Mouse (Mus musculus) stomach, embryonic 14.5 days (tissue): ENCODE results near the gene Nprl2. TPM values are rescaled to one million over a fixed set of nuclear protein-coding genes. Genes with fewer than 3 reads are reported as not detected.

Experiments
- ATAC-seq: fragments of 200-750 bp; cut with Nextera tagmentation; 2 replicates; pipeline ENCODE4 v1.8.0; 2017; ENCODE audit warnings: low read depth, moderate TSS enrichment; ENCODE audit not compliant: insufficient number of reproducible peaks, insufficient read depth, low FRiP score
- H3K27ac ChIP-seq: fragments of 300-500 bp; sonication (generic); 2 replicates; pipeline ENCODE4 v1.5.1; 2014; ENCODE audit warnings: mild to moderate bottlenecking, low read length, moderate library complexity, mixed read lengths
- H3K27me3 ChIP-seq: fragments of 300-500 bp; sonication (generic); 2 replicates; pipeline ENCODE4 v1.6.1; 2014; ENCODE audit warnings: low read length, control low read depth, mixed read lengths; ENCODE audit not compliant: control insufficient read depth, insufficient read depth
- H3K36me3 ChIP-seq: fragments of 300-500 bp; sonication (generic); 2 replicates; pipeline ENCODE4 v1.6.1; 2014; ENCODE audit warnings: mild to moderate bottlenecking, control low read depth, low read length, moderate library complexity, mixed read lengths; ENCODE audit not compliant: control insufficient read depth, insufficient read depth
- H3K4me1 ChIP-seq: fragments of 300-500 bp; sonication (generic); 2 replicates; pipeline ENCODE4 v1.6.1; 2014; ENCODE audit warnings: low read length, control low read depth, mixed read lengths; ENCODE audit not compliant: control insufficient read depth, insufficient read depth
- H3K4me2 ChIP-seq: fragments of 300-500 bp; sonication (generic); replicated peaks from 2 replicates; pipeline ENCODE4 v1.6.1; 2014; ENCODE audit warnings: low read depth, low read length, control low read depth
- H3K4me3 ChIP-seq: fragments of 300-500 bp; sonication (generic); 2 replicates; pipeline ENCODE4 v1.5.1; 2014; ENCODE audit warnings: low read depth, low read length, control low read depth
- H3K9ac ChIP-seq: fragments of 300-500 bp; sonication (generic); replicated peaks from 2 replicates; pipeline ENCODE4 v1.6.1; 2014; ENCODE audit warnings: low read depth, mild to moderate bottlenecking, control low read depth, low read length, moderate library complexity, mixed read lengths
- H3K9me3 ChIP-seq: fragments of 300-500 bp; sonication (generic); 2 replicates; pipeline ENCODE4 v1.6.1; 2016; ENCODE audit warnings: low read depth, low read length, control low read depth; ENCODE audit not compliant: control insufficient read depth
- WGBS: fragments of 180-500 bp; shearing (Covaris S2); extraction: QIAGEN DNeasy Blood & Tissue Kit; methylation state at CpG from one replicate; pipeline ENCODE4 v1.1.7; 2014; 5-methylcytosine and 5-hydroxymethylcytosine counted together
- polyA plus RNA-seq: library from polyadenylated mRNA; unstranded; fragments of >200 nt; fragmentation: Nextera tagmentation; extraction: Ambion mirVana; gene quantifications from 2 replicates; pipeline ENCODE4 v1.2.1, GENCODE M21; 2014

Gene Nprl2
- polyA plus RNA-seq: 44.7 and 46.0 TPM in 2 replicates

DNA sequence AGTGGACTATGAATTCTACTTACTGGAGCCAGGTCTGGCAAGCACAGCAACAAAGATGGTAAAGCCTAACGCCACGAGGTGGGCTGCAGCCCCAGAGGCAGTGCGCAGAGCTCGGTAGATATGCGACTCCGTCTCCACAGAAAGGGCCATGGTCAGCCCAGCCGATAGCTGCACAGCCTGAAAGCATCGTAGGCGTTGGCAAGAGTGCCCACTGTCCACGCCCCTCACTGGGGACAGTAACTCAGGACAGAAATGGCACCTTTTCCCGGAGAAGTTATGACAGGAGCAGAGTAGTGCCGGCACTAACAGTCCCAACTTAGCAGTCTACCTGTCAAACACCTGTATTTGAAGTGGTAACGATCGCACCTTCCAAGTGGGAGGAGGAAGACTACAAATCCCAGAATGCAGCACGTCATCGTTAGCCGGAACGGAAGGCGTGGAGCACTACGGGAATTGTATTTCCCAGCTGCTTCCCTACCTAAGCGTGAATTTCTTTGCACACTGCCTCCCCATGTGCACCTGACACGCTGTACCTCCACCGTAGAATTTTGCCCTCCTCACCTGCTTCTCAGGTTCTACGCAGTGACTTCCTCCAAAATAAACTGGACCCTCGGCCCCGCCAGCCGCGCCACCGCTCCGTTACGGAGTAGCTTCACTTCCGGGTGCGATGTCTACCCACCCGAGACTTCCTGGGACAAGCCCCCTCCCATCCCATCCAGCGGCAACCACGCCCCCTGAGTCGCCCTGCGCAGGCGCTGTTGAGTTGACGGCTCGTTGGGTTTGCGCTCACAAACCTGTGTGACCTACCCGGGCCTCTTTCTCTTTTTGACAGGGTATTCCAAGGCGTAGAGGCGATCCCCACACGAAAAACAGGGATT lies at the start of gene Nprl2, which contains the start of gene Cyb561d2:
TSS of gene Nprl2 (plus strand) at position 753 of the 878 bp plus-strand sequence.
TSS of gene Cyb561d2 (minus strand) at position 720 of the 878 bp plus-strand sequence.
- Histone ChIP-seq H3K4me1 (peaks cover 17% of the 10 kb centered on the region), H3K9ac (peak within 1 kb of the TSS; percentile 45; the same call in 1 of the 2 replicates), H3K4me2 (peak within 1 kb of the TSS; percentile 64), H3K27ac (peak within 1 kb of the TSS; percentile 44; the same call in 1 of the 2 replicates), H3K36me3 (peaks cover 41% of the 10 kb centered on the region), H3K9me3 (no peaks in the 10 kb centered on the region), H3K4me3 (peak within 1 kb of the TSS; percentile 54), H3K27me3 (no peaks in the 10 kb centered on the region)
- ATAC-seq: peak; percentile 87
- WGBS: under 1% methylated on average over 46 of the region's 46 CpGs

DNA sequence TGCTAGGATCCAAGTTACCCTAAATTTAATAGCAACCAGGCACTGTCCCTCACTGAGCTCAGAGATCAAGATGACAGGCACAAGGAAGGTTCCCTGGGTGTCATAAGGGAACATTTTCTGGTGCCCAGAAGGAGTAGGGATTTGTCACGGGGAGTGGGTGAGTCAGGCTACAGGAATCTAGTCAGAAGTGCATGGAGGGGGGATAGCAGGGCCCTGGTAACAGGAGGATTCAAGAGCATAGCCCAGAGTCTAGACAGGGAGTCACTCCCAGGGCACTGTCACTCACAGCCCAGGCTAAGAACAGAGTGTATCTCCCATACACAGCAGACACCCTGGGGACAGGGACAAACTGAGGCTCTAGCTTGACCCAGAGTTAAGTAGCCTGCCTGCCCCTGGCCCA lies 48.5 kb upstream of the Nprl2 start:
- Histone ChIP-seq H3K27me3 (no peaks in the 10 kb centered on the region), H3K27ac (no peak overlapping the region), H3K4me1 (no peaks in the 10 kb centered on the region), H3K36me3 (no peaks in the 10 kb centered on the region), H3K4me2 (no peak overlapping the region), H3K9me3 (no peaks in the 10 kb centered on the region), H3K4me3 (no peak overlapping the region), H3K9ac (no peak overlapping the region)
- ATAC-seq: no peak
- 47% methylated on average over 1 of the region's 1 CpGs for WGBS

- no peak overlapping the region for H3K4me2 ChIP-seq
- H3K4me1 ChIP-seq: no peaks in the 10 kb centered on the region
- H3K36me3 ChIP-seq: no peaks in the 10 kb centered on the region
- H3K27ac ChIP-seq: no peak overlapping the region
- H3K27me3 ChIP-seq: no peaks in the 10 kb centered on the region
- 76% methylated on average over 12 of the region's 12 CpGs for WGBS
- H3K4me3 ChIP-seq: no peak overlapping the region
- no peak overlapping the region for H3K9ac ChIP-seq
- no peak for ATAC-seq
- H3K9me3 ChIP-seq: no peaks in the 10 kb centered on the region
Observed at GRCm38 (mm10) chr9:107494238-107494637, 47.8 kb upstream of the Nprl2 start.

DNA sequence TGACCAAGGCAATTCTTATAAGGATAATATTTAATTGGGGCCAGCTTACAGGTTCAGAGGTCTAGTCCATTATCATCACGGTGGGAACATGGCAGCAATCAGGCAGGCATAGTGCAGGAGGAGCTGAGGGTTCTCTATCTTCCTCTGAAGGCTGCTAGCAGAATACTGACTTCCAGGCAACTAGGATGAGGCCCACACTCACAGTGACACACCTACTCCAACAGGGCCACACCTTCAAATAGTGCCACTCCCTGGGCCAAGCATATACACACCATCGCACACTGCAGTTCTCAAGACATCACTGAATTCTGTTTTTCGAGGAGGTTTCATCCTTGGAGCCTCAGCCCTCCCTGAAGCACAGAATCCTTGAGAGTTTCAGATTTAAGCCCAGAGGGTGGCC lies 45.7 kb upstream of the Nprl2 start:
- H3K4me2 ChIP-seq: no peak overlapping the region
- no peak for ATAC-seq
- WGBS: 84% methylated on average over 3 of the region's 3 CpGs
- no peak overlapping the region for H3K4me3 ChIP-seq
- no peaks in the 10 kb centered on the region for H3K4me1 ChIP-seq
- H3K9me3 ChIP-seq: no peaks in the 10 kb centered on the region
- H3K36me3 ChIP-seq: no peaks in the 10 kb centered on the region
- no peaks in the 10 kb centered on the region for H3K27me3 ChIP-seq
- H3K27ac ChIP-seq: no peak overlapping the region
- H3K9ac ChIP-seq: no peak overlapping the region

DNA sequence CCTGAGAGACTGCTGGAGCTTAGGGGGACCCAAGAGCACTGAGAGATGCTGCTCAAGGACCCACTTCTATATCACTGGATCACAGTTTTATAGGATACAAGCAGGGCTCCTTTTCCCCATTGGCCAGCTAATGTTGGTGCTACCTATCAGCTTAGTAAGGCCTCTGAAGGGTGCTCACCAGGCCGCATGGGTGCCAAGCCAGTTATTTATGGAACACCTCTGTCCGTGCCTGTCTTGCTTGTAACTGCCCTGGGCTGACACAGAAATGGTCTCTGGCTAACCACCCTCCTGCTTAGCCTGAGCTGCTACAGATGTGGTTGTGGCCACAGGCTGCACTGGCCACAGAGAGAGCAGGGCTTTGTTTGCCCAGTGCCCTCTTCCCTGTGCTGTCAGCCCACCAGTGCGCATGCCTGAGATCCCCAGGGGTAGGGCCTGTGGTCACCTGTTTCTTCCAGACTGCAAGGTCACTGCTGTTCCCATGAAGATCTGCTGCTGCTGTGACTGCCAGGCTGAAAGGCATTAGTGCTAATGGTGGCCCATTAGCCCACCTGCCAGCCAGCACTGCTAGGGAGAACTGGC lies 41.2 kb upstream of the Nprl2 start:
- H3K27me3 ChIP-seq: no peaks in the 10 kb centered on the region
- no peak overlapping the region for H3K4me2 ChIP-seq
- no peak overlapping the region for H3K27ac ChIP-seq
- H3K36me3 ChIP-seq: no peaks in the 10 kb centered on the region
- H3K4me3 ChIP-seq: no peak overlapping the region
- no peak for ATAC-seq
- 87% methylated on average over 3 of the region's 3 CpGs for WGBS
- no peak overlapping the region for H3K9ac ChIP-seq
- H3K9me3 ChIP-seq: no peaks in the 10 kb centered on the region
- no peaks in the 10 kb centered on the region for H3K4me1 ChIP-seq

DNA sequence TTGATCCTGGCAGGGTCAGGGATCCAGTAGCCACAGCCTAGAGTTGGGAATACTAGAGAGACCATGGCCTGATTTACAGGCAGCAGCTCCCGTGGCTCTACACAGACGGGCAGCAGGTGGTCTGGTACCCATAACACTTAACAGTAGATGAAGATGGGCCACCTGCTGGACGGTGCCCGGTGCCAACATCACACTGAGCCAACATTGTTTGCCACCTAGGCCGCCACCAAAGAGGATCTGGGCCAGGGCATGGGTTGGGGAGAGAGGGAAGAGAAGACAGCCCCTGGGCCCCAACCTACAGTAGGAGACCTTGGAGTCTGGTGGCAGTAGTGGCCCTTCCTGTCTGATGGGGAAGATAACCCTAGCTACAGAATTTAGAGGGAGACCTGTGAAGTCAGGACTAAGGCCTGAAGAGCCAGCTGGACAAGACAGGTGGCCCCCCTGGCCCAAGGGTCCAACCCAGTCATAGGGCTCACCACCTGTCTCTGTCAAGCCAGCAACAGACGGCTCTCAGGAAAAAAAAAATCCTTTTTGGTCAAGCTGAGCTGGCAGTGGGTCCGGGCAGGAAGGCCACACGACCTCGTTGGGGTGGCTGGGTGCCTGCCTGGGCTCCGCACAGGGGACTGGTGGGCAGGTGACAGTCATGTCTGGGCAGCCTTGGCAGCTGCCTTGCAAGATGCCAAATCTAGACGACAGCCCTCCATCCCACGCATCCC lies 39.7 kb upstream of the Nprl2 start:
- Histone ChIP-seq H3K36me3 (no peaks in the 10 kb centered on the region), H3K9me3 (no peaks in the 10 kb centered on the region), H3K4me1 (no peaks in the 10 kb centered on the region), H3K27ac (no peak overlapping the region), H3K27me3 (no peaks in the 10 kb centered on the region), H3K9ac (no peak overlapping the region), H3K4me3 (no peak overlapping the region), H3K4me2 (no peak overlapping the region)
- WGBS: 86% methylated on average over 12 of the region's 12 CpGs
- no peak for ATAC-seq

DNA sequence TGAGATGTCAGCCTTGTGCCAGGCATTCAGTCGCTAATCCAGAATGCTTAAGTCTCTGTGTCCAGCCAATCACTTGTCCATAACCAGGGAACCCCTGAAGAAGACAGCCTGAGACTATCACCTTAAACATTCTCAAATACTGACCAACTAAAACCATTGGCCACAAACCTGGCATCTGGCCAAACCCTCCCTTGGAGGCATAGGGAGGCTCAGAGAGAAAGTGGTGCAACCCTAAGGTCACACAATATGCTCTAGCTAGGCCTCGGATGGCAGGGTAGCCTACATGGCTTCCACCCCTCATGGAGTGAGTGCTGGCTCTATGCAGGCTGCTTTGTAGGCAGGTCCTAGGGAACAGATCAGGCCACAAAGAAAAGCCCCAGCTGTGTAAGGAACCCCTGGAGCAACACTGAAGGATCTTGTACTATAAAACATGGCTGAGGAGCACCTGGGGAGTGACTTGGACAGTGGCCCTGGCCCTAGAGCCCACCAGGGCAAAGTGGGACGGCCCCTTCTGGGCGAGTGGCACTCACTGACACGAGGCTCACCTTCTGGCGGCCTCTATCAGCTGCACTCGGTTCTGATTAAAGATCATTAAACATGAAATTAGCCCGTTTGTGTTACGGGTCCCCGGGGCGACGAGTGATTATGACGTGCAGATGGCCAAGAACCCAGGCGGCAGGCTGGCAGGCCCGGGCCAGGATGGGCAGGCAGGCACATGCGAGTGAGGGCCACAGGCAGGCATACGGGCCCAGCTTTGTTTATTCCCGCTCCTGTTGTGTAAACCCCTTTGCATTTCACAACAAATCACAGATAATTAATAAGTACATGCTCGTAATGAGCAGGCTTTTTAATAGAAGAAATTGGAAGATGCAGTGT lies 37.1 kb upstream of the Nprl2 start:
- no peak overlapping the region for H3K4me3 ChIP-seq
- H3K27ac ChIP-seq: no peak overlapping the region
- no peaks in the 10 kb centered on the region for H3K36me3 ChIP-seq
- no peaks in the 10 kb centered on the region for H3K27me3 ChIP-seq
- H3K9ac ChIP-seq: no peak overlapping the region
- WGBS: 77% methylated on average over 19 of the region's 19 CpGs
- no peak for ATAC-seq
- no peaks in the 10 kb centered on the region for H3K9me3 ChIP-seq
- no peak overlapping the region for H3K4me2 ChIP-seq
- no peaks in the 10 kb centered on the region for H3K4me1 ChIP-seq

GRCm38 (mm10) chr9:107508266-107508665 lies 33.8 kb upstream of the Nprl2 start:
- H3K9me3 ChIP-seq: no peaks in the 10 kb centered on the region
- no peaks in the 10 kb centered on the region for H3K36me3 ChIP-seq
- no peak overlapping the region for H3K9ac ChIP-seq
- no peaks in the 10 kb centered on the region for H3K27me3 ChIP-seq
- H3K4me1 ChIP-seq: no peaks in the 10 kb centered on the region
- ATAC-seq: no peak
- 52% methylated on average over 10 of the region's 10 CpGs for WGBS
- no peak overlapping the region for H3K4me2 ChIP-seq
- no peak overlapping the region for H3K27ac ChIP-seq
- no peak overlapping the region for H3K4me3 ChIP-seq
